Mouse (Mus musculus) thymus, postnatal 4 days (tissue): ENCODE results near the gene Mrnip.

Experiments
- DNase-seq: peaks from one replicate; pipeline ENCODE4 v3.0.0; 2021

The Mrnip gene

DNA sequence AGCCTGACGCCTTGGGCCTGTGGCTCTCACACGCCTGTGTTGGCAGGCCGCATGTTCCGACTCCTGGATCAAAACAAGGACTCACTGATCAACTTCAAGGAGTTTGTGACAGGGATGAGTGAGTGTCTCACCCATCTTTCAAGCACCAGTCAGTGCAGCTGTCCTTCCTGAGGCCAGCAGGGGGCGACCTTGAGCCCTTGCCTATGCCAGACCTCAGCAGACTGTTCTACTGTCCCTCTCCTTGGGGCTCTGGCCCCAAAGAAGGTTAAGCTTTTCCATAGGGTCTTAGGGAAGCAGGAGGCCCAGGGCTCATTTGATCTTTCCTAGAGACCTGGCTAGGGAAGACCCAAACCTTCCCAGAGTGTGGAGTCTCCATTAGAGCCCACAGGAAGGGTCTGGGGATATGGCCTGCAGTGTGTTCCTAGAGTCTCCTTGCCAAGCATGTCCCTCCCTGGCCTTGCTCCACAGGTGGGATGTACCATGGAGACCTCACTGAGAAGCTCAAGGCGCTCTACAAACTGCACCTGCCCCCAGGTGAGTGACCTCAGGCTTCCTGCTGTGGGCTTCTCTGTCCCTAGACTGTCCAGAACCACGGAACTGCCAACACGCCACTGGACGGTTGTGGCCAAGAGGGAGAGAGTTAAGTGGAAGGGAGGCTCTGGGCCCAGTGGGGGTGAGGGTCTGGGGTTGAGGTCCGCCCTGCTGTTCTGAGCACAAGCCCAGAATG lies 12.5 kb upstream of the Mrnip start:
- peak; percentile 80 for DNase-seq

DNA sequence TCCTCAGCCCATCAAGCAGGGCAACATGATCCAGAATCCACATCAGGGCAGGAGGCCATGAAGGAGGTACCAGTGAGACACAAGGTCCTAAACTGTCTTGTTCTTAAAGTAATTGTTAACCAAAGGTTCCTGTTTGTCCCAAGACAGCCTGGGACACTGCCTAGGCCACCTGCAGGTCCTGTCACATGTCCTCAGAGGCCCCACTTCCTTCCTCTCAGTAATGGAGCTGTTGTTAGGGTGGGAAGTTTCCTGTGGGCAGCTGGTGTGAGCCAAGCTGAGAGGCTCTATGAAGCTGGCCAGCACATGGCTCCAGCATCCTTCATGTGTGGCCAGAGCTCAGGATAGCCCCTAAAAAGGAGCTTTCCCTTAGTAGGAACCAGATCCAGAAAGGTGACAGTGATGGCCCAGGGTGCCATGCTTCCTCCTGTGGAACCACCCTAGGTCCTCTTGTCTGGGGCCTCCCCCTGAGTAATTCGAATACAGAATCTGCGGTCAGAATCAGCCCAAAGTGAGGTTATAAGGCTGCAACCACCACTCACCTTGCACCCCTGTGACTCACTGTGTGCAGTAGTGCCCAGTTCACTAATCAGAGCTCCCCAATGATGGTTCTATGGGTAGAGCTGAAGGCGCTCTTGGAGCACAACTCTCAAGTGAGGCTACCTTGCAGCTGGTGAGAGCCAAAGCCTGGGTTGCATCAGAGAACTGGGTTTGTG lies 11.8 kb upstream of the Mrnip start:
- no peak for DNase-seq

DNA sequence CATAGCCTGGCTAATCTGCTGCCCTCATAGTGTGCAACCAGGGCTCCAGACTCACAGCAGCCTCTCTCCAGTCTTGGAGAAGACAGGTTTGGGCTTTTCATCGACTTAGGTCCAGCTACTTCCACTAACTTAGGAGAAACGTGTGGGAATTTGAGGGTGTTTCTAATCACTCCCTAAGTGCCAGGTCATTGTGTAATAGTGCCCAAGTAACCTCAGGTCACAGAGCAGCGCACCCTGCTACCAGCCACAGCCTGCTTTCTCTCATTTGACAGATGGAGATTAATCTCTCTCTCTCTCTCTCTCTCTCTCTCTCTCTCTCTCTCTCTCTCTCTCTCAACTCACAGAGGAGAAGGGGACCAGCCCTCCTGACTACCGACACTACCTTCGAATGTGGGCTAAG lies 5.9 kb upstream of the Mrnip start:
- no peak for DNase-seq

DNA sequence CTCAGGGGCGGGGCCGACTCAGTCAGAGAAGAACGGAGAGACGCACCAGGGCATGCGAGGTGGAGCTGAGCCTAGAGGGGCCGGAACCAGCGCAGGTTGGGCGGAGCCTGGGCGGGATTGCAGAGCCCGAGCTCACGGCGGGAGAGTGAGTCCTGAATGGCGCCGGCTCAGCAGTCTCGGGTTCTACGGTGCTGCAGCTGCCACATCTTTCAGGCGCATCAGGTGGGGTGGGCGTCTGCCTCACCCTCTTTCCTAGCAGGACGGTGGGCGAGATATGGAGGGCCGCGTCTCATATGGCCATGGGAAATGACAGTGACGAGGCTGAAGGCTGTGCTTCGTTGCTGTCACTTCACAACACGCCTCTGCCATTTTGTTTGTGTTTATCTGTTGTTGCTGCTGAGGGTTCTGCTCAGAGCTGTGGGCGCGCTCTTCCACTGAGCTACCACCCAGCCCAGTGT lies 515 bp downstream of the Mrnip start:
- peak; percentile 98 for DNase-seq

DNA sequence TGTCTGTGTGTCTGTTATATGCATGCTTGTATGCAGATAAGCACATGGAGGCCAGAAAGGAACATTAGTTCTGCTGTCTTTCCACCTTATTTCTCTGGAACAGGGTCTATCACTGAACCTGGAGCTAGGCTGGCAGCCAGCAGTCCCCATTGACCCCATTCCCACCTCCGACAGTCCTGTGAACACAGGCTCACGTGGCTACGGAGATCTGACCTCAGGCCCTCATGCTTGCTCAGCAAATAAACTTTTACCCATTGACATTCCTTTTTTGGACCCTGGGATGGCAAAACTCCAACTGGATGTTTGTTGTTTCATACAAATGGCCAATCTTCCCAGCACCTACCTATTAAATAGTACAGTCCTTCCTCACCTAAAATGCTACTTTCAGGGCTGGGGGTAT lies 2.1 kb downstream of the Mrnip start:
- DNase-seq, result no peak

DNA sequence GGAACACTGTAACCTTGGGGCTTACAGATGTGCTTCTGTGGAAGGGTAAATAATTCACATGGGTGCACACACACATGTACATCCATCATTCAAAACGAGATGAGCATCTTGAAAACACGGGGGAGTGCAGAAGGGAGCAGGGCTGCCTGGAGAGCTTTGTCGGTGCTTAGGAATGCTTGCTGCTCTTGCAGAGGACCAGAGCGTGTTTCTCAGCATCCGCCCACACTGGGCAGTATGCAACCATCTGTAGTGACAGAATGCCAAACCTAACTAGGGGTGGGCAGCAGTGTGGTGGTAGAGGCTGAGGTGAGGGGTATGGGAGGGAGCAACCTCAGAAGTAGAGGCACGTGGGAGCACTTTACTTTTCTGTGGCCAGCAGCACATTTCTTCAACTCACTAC lies 2.9 kb downstream of the Mrnip start:
- DNase-seq, result no peak

DNA sequence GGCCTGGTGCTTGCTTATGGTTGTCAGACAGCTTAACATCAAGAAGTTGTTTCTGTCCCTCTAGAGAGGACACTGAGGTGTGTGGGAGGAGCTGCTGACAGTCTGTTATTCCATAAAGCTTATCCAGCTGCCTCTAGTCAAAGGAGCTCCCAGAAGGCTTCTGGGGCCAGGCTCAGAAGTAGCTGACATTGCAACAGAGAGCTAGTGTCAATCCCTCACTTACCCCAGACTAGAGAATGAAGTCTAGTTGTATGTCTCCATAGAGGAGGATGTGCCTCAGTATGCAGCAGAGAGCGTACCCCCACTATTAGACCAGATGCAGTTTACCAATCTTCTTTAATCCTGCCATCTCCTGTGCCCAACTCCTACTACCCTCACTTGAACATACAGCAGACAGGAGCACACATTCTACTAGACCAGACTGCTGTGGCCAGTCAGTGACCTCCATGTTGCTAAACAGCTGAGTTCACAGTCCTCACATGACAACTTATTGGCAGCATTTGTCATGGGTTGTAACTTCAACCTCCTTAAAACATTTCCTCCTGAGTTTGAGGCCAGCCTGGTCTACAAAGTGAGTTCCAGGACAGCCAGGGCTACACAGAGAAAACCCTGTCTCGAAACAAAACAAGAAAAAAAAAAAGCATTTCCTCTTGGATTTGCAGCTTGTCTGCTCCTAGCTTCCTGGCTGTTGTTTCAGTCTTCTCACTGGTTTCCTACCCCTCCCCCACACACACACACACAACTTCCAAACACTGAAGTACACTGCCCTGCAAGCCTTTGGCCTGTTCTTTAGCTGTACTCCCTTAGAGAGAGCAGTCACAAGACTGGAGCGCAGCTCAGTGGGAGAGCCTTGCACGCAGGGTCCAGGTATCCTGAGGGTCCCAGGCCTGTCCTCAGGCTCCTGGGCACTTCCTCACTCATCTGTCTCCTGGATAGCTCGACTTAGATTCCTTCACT lies 4.6 kb downstream of the Mrnip start:
- DNase-seq, result no peak

DNA sequence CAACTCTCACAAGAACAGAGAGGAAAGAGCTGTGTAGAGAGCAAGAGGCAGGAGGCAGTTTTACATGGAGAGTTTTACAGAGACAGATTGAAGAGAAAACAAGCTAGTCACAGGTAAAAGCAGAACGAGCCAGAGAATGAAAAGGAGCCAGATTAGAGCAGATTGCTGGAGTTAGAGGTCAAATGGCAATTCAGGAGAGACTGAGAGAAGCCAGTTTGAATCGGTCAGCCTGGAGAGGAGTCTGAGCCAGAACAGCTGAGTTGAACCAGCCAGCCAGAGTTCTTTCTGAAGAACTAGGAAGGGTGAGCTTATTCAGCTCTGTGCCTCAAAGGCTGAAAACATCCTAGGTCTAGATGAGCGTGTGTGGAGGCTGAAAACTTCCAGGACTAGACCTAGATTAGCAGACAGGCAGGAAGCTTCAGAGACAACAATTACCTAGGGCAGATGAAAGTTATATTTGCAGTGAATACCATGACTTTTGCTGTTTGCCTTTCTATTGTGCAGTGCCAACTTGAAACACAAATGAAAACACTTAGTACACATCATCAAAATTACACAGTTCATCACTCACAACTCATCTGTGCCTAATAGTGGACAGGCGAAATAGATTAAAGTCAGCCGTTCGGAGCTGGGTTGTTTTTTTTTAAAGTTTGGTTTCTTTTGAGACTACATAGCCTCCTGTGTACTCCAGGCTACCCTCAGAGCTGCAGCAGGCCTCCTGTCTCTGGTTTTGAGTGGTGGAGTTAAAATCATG lies 6.4 kb downstream of the Mrnip start:
- DNase-seq, result no peak

DNA sequence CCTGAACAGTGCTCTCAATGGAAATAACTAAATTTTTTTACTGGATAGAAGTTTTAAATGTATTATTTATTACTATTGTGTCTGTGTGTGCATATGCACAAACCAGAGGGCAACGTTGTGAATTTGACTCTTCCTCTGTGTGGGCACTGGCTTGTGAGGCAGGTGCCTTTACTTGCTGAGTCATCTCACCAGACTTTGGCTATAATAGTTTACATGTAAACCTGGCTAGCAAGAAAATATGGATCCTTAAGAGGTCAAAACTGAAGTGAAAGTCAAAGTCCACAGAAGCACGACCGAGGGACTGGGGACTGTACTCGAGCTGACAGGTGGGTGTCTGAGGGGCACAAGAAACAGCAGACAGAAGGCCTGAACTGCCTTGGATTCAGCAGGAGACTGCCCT lies 8.5 kb downstream of the Mrnip start:
- DNase-seq, result no peak

DNA sequence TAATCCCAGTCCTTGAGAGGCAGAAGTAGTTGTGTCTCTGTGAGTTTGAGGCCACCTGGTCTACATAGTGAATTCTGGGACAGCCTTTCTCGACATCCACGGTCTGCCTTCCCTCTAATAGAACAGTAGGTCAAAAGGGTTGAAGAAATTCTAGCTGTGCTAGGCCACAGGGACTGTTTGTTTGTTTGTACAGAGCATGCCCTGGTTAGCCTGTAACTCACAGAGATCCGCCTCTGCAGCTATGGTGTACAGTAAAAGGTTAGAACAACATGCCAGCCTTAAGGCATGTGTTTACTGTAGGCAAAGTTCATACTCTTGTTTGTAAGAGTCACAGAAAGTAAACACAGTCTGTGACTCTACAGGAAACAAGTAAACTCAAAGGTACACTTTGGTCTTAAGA lies 10.5 kb downstream of the Mrnip start:
- DNase-seq, result no peak

DNA sequence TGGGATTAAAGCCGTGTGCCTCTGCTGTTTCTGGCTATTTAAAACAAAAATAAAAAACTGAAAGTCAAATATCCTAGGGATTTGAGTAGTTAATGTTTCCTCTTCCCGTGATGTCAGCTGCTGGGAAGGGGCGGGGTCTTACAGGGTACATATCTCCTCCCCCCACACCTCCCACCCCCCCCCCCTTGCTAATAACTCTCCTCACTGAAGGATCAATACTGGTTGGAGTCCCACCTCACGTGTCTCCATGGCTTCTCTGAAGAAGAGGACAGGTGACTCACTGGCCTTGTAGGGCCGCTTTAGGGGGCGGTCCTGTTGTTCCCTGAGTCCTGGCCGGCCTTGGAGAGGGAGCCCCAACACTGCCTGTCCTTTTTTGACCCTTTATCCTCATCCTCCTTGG lies 14.4 kb downstream of the Mrnip start:
- no peak for DNase-seq

DNA sequence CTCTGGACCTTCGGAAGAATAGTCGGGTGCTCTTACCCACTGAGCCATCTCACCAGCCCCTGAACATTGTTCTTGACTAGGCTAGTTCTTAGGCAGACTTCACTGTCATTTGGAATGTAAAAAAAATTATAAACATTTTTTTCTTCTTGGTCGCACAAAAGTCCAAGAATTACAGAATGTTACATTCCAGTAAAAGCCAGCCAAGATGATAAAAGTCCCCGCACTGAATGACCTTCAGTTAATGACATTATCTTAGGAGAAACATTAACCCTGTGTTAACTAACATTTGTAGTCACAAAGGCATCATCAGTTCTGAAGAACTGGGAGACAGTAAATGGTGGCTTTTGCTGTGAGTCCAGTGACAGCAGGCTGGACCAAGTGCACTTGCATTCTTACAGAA lies 16.1 kb downstream of the Mrnip start:
- DNase-seq, result no peak

DNA sequence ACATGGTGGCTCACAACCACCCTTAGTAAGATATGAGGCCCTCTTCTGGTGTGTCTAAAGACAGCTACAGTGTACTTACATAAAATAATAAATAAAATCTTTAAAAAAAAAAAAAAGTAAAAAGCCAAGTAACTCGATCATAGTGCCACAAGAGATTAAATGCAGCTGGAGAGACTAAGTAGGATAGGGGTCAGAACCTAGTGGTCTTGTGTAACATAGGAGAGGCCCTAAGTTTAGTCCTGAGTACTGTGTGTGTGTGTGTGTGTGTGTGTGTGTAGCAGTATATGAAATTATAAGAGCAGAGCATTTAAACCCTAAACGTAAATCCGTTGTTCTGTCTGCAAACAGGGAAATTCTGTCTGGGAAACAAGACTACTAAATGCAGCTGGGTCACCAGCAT lies 18.0 kb downstream of the Mrnip start:
- DNase-seq, result no peak

DNA sequence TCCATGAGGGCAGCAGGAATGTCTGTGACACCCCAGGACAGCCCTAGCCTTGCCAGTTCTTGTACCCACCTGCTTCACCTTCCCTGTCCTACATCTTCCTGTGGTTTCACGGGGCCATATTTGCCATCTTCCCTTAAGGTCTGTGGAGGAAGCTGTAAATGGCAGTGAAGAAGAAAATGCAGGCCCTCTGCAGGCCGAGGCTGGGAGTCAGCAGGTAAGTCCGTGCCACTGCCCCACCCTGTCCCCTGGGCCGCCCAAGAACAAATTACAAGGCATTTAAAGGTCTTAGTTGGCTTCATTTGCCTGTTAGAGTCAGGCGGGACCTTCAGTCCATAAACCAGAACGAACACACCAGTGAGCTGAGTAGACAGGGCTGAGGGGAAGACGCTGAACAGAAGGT lies 19.8 kb downstream of the Mrnip start:
- no peak for DNase-seq

DNA sequence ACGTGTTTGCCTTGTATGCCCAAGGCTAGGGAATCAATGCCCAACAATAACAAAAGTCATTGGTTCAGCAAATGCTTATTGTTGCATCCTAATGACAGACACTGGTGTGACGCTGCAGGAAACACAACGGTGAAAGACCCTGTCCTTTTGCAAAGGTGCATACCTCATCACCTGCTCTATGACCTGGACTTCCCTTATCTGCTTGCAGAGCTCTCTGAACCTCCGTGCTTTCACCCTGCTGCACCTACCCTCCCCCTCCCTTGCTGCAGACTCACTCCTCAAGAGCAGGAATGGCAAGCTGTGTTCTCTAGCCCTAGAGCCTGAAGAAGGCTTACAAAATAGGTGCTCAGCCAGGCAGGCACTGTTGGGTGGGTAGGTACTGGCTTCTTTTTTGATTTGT lies 20.5 kb downstream of the Mrnip start:
- no peak for DNase-seq

DNA sequence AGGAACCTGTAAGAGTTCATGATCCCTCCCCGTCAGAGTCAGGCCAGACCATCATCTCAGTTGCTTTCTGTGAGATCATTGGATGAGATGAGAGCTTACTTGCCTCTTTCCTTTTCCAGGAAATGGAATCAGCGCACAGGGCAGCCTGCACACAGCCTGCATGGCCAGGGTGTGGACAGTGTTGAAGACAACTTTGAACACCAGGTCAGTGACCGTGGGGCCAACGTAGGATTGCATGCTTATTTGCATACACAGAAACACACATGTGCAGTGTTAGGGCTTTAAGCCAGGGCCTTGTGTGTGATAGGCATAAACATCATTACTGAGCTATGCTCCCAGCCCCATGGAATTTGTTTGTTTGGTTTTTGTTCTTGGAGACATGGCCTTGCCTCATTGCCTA lies 23.3 kb downstream of the Mrnip start:
- no peak for DNase-seq

DNA sequence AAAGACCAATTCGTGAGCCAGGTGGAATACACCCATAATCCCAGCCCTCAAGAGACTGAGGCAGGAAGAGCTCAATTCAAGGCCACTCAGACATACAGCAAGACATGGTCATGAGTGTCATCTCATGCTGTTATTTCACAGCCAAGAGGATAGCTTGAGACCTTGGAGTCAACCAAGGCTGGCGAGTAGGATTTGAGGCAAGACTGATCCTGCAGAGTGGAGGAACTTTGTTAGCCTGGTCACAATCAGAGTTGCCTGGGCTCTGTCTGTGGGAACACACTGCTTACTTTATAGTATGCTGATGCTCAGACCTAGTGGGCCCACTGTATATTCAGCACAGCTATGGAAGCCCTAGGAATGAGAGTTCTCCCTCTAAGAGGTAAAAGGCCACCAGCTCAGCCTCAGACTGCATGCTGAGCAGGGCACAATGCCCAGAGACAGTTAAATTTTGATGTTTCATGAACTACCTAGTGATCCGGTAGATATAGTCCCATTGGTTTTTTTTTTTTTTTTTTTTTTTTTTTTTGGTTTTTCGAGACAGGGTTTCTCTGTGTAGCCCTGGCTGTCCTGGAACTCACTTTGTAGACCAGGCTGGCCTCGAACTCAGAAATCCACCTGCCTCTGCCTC lies 24.1 kb downstream of the Mrnip start:
- no peak for DNase-seq

DNA sequence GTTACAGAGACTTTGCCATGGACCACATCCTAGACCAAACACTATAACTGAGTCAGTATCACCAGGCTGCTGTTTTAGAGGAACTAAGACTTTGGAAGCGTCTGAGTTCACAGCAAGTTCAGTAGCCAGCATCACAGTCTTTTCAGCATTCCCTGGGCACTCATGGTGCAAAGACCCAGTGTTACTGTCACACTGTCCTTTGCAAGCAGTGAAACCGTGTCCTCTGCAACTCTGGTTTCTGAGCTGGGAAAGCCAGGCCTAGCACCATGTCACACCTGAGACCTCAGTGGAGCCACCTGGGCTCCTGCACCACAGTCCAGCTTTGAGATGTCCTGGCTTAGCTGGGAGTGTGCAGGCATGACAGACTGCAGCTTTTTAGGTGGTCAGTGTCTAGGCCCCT lies 24.7 kb downstream of the Mrnip start:
- DNase-seq, result no peak

DNA sequence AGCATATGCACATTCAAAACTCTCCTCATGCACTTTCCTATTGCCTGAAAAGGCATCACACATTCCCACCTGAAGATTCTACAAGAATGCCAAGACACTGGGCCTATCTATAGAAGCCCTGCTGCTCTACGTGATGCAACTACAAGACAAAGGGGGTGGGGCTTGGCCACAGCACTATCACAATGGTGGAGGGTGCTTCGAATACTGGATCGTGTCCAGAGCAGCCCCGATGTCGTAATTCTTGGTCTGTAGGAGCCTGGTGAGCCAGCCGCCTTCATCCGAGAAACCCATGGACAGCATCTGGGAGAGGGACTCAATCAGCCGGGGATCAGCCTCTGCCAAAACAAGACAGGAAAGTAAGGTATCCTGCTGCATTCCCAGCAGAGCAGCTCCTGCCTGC lies 26.4 kb downstream of the Mrnip start:
- no peak for DNase-seq

DNA sequence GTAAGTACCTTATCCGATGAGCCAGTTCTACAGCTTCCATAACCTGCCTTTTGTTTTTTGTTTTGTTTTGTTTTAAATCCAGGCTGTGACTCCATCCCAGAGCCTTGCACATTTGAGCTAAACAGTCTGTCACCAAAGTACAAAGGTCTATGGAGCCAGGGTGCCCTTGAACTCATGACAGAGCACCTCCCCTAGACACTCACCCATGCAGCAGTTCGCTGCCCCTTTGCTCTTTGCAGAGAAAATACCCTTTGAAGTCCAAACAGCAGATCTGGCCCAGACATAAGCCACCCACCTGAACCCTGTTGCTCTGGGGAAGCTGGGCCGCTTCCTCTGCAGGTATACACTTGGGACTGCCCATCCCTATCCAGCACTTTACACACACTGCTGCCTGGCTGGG lies 27.3 kb downstream of the Mrnip start:
- no peak for DNase-seq

DNA sequence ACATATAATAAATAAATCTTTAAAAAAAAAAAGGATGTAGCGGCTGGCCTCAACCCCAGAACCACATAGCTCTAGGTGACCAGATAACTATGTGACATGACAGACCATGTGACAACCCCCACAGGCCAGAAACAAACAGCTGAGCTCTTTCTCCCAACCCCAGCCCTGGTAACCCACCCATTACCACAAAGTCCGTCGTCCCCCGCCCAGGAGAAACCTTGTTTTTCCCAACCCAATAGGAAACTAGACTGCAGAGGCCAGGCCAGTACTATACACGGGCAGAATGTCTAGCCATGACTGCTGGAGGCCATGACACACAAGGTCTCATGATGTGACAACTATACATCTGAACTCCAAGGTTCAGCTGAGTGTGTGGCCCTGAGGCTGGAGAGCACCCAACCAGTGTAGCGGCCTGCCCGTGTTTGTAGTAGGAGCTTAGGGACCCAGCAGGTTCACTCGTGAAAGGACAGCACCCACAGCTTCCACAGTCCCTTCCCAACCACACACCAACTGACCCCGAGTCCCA lies 29.1 kb downstream of the Mrnip start:
- no peak for DNase-seq

DNA sequence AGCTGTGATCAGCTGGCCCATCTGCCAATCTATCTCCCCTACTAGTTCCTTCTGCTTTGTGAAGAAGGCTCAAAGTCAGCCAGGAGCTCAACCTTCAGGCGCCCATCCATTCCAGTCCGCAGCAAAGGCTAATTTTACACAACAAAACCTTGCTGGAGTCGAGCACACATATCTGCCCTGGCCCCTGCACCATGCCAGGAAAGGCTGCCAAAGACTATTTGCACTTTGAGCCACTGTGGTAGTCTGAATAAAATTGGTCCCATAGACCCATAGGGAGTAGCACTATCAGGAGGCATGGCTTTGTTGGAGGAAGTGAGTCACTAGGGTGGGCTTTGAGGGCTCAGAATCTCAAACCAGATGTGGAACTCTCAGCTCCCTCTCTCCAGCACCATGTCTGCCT lies 31.2 kb downstream of the Mrnip start:
- DNase-seq, result no peak
